Mouse (Mus musculus) liver, postnatal 0 days (tissue): ENCODE measurements at regions not wholly inside any gene's neighbourhood (a gene's known extent, or its start where the extent isn't known, plus 50 kb on each side); places are given as distances from the start of the nearest gene placed in this dataset.

Experiments
- CTCF ChIP-seq: sonication (generic); IDR thresholded peaks from 2 replicates; pipeline ENCODE4 v1.5.1; 2016; ENCODE audit warnings: antibody characterized with exemption, low read depth
- EP300 ChIP-seq: IDR thresholded peaks from 2 replicates; pipeline ENCODE4 v1.6.1; 2016; ENCODE audit warnings: antibody characterized with exemption, low read depth, mild to moderate bottlenecking

GRCm38 (mm10) chr8:90176335-90176734 lies 171.8 kb downstream of the Tox3 start:
- TF ChIP-seq EP300 (no peak), CTCF (no peak)
